Mouse (Mus musculus): ENCODE results near the gene Ap5m1. TPM values are rescaled to one million over a fixed set of nuclear protein-coding genes. Genes with fewer than 3 reads are reported as not detected.

Gene Ap5m1
- polyA plus RNA-seq, 1 experiment = 21.2 TPM

DNA sequence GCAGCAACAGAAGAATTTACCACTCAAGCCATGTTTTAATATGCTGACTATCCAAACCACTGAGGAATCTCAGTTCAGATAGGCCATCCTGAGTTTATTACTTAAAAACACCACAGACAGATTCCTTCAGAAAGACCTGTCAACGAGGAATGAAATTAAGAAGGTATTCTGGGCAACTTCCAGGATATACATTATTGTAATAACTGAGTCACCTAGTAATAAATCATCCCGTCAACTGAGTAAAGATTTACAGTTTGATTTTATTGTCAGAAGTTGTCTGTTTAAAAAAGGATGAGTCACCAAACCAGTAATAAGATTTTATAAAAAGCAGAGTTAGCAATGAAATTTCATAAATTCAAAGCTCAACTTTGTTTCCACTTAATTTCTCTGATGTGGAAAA, 2.1 kb upstream of the Ap5m1 start:
- TF ChIP-seq POLR2A (IDR thresholded peaks at IDR 0.05; ENCODE audit: low read depth, low read length) (no peak), CTCF (conservative IDR thresholded peaks at IDR 0.05; ENCODE audit: insufficient read depth, insufficient read length, low read depth, low read length) (no peak)
- Histone ChIP-seq H3K36me3 (ENCODE audit: control insufficient read depth, insufficient read depth, low read length) (no peaks in the 10 kb centered on the region), H3K27ac (ENCODE audit: insufficient read depth, low read depth, low read length) (no peak overlapping the region), H3K27me3 (replicated peaks; ENCODE audit: control insufficient read depth, insufficient read depth, low read length) (no peaks in the 10 kb centered on the region), H3K4me3 (ENCODE audit: insufficient read depth, low read depth, low read length) (no peak overlapping the region), H3K4me1 (ENCODE audit: control insufficient read depth, insufficient read depth, low read length) (no peaks in the 10 kb centered on the region; the same call in 1 of the 2 replicates)
- WGBS = 64% methylated on average over 2 of the region's 2 CpGs
- no peak for DNase-seq

DNA sequence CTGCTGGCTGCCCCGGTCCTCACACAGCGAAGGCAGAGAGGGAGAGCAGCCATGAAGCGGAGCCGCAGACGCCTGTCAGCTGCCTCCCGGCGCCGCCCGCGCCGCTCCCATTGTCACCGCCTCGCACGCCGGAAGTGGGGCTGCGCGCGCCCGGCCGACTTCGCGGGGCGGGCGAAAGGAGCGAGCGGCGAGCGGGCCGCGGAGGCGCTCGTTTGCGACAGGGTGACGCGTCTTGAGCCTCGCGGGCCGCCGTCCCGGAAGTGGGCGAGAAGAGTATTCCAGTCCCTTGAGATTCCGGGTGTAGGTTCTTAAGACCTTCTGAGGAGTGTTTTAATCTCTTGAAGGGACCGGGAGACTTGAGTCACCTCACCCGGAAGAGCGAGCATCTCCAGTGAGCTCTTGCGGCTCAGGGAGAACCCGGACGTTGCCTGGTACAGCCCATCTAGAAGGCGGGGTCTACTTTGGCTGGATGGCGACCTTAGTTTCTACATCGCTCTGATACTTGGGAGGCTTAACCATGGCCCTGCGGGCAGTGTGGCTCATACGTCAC, 452 bp downstream of the Ap5m1 start, which contains the start of gene Exoc5:
Gene Exoc5 (minus strand): TSS at position 380 of the 550 bp plus-strand sequence.
- peak; percentile 98 for DNase-seq
- H3K4me1 ChIP-seq (ENCODE audit: control insufficient read depth, insufficient read depth, low read length) = no peaks in the 10 kb centered on the region; the same call in 1 of the 2 replicates
- WGBS = under 1% methylated on average over 53 of the region's 53 CpGs
- no peaks in the 10 kb centered on the region for H3K36me3 ChIP-seq (ENCODE audit: control insufficient read depth, insufficient read depth, low read length)
- no peaks in the 10 kb centered on the region for H3K27me3 ChIP-seq (replicated peaks; ENCODE audit: control insufficient read depth, insufficient read depth, low read length)
- peak within 1 kb of the TSS; percentile 94 for H3K27ac ChIP-seq (ENCODE audit: insufficient read depth, low read depth, low read length)
- TF ChIP-seq POLR2A (IDR thresholded peaks at IDR 0.05; ENCODE audit: low read depth, low read length) = peak; percentile 48
- TF ChIP-seq CTCF (conservative IDR thresholded peaks at IDR 0.05; ENCODE audit: insufficient read depth, insufficient read length, low read depth, low read length) = no peak
- H3K4me3 ChIP-seq (ENCODE audit: insufficient read depth, low read depth, low read length) = peak within 1 kb of the TSS; percentile 86

DNA sequence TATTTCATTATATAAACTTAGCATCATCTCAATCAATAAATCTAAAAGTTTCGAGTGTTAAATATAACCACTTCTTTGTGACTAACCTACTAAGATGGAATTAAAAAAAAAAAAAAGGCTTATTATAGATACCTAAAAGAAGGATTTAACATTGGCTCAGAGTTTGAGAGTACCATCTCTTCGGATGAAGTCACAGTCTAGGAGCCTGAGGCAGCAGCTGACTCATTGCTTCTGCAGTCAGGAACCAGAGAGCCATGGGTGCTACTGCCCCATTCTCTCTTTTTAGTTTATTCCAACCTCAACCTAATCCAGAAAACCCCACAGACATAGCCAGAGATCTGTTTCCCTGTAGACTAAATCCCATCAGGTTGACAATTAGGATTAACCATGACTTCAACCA, 6.9 kb downstream of the Ap5m1 start:
- no peaks in the 10 kb centered on the region for H3K27me3 ChIP-seq (replicated peaks; ENCODE audit: control insufficient read depth, insufficient read depth, low read length)
- no peak for DNase-seq
- WGBS = 92% methylated on average over 2 of the region's 2 CpGs
- TF ChIP-seq CTCF (conservative IDR thresholded peaks at IDR 0.05; ENCODE audit: insufficient read depth, insufficient read length, low read depth, low read length) (no peak), POLR2A (IDR thresholded peaks at IDR 0.05; ENCODE audit: low read depth, low read length) (no peak)
- no peaks in the 10 kb centered on the region; the same call in 1 of the 2 replicates for H3K4me1 ChIP-seq (ENCODE audit: control insufficient read depth, insufficient read depth, low read length)
- H3K27ac ChIP-seq (ENCODE audit: insufficient read depth, low read depth, low read length) = no peak overlapping the region
- no peak overlapping the region for H3K4me3 ChIP-seq (ENCODE audit: insufficient read depth, low read depth, low read length)
- H3K36me3 ChIP-seq (ENCODE audit: control insufficient read depth, insufficient read depth, low read length) = peaks cover 2% of the 10 kb centered on the region; the same call in 1 of the 2 replicates

DNA sequence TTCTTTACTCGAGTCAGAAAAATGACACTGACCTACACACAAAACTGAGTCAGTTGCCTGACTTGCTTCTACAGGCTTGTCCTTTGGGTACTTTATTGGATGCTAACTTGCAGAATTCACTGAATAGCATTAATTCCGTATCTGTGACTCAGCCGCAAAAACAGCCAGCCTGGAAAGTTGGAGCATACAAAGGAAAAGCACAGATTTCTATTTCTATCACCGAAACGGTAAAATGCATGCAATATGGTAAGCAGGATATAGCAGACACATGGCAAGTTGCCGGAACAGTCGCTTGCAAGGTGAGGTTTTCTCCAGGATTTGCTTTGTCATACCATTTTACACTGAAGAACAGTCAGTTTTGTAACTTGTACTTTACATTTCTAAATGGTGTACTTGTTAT, 8.0 kb downstream of the Ap5m1 start:
- no peaks in the 10 kb centered on the region for H3K27me3 ChIP-seq (replicated peaks; ENCODE audit: control insufficient read depth, insufficient read depth, low read length)
- H3K4me3 ChIP-seq (ENCODE audit: insufficient read depth, low read depth, low read length) = no peak overlapping the region
- DNase-seq = no peak
- WGBS = 96% methylated on average over 7 of the region's 7 CpGs
- TF ChIP-seq POLR2A (IDR thresholded peaks at IDR 0.05; ENCODE audit: low read depth, low read length) (no peak), CTCF (conservative IDR thresholded peaks at IDR 0.05; ENCODE audit: insufficient read depth, insufficient read length, low read depth, low read length) (no peak)
- peaks cover 2% of the 10 kb centered on the region; the same call in 1 of the 2 replicates for H3K36me3 ChIP-seq (ENCODE audit: control insufficient read depth, insufficient read depth, low read length)
- H3K4me1 ChIP-seq (ENCODE audit: control insufficient read depth, insufficient read depth, low read length) = no peaks in the 10 kb centered on the region; the same call in 1 of the 2 replicates
- H3K27ac ChIP-seq (ENCODE audit: insufficient read depth, low read depth, low read length) = no peak overlapping the region

DNA sequence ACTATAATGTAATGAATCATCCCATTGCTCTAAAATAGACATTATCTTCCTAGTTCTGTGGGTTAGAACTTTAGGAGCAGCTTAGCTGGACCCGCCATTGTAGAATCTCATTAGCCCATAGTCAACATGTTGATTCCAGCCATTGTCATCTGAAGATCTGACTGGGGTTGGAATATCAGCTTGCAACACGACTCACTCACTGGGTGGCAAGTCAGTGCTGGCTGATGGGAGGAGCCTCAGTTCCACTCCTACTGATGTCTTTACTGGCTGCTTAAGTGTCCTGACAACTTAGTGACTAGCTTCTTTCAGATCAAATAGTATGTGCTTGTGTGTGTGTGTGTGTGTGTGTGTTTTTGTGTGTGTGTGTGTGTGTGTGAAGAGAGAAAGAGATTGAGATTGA, 8.5 kb downstream of the Ap5m1 start:
- Histone ChIP-seq H3K27ac (ENCODE audit: insufficient read depth, low read depth, low read length) (no peak overlapping the region), H3K36me3 (ENCODE audit: control insufficient read depth, insufficient read depth, low read length) (peaks cover 2% of the 10 kb centered on the region; the same call in 1 of the 2 replicates), H3K4me1 (ENCODE audit: control insufficient read depth, insufficient read depth, low read length) (no peaks in the 10 kb centered on the region; the same call in 1 of the 2 replicates), H3K27me3 (replicated peaks; ENCODE audit: control insufficient read depth, insufficient read depth, low read length) (no peaks in the 10 kb centered on the region), H3K4me3 (ENCODE audit: insufficient read depth, low read depth, low read length) (no peak overlapping the region)
- no peak for DNase-seq
- 69% methylated on average over 2 of the region's 2 CpGs for WGBS
- TF ChIP-seq CTCF (conservative IDR thresholded peaks at IDR 0.05; ENCODE audit: insufficient read depth, insufficient read length, low read depth, low read length) = no peak
- TF ChIP-seq POLR2A (IDR thresholded peaks at IDR 0.05; ENCODE audit: low read depth, low read length) = no peak

DNA sequence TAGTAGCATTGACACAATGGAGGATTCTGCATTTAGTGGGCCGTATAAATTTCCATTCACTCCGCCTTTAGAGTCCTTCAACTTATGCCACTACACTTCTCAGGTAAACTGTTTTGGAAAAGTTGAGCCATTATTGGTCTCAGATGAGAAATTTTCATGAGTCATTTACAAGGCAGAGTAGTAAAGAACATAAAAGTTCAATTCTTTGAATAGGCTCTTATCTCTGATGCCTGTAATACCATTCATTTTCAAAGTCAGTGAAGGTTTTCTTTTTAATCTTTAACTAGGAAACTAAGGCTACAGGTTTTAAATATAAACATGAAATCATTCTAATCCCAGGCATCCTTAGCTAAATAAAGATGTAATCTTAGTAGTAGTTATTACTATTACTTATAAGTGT, 12.9 kb downstream of the Ap5m1 start:
- 0 out of 2 replicates have a peak, but pooled peaks cover 2% of the 10 kb centered on the region for H3K36me3 ChIP-seq (ENCODE audit: control insufficient read depth, insufficient read depth, low read length)
- no peak for TF ChIP-seq CTCF (conservative IDR thresholded peaks at IDR 0.05; ENCODE audit: insufficient read depth, insufficient read length, low read depth, low read length)
- TF ChIP-seq POLR2A (IDR thresholded peaks at IDR 0.05; ENCODE audit: low read depth, low read length) = no peak
- H3K27me3 ChIP-seq (replicated peaks; ENCODE audit: control insufficient read depth, insufficient read depth, low read length) = no peaks in the 10 kb centered on the region
- WGBS = 86% methylated on average over 2 of the region's 2 CpGs
- no peak overlapping the region for H3K4me3 ChIP-seq (ENCODE audit: insufficient read depth, low read depth, low read length)
- DNase-seq = no peak
- H3K4me1 ChIP-seq (ENCODE audit: control insufficient read depth, insufficient read depth, low read length) = no peaks in the 10 kb centered on the region; the same call in 1 of the 2 replicates
- H3K27ac ChIP-seq (ENCODE audit: insufficient read depth, low read depth, low read length) = no peak overlapping the region

DNA sequence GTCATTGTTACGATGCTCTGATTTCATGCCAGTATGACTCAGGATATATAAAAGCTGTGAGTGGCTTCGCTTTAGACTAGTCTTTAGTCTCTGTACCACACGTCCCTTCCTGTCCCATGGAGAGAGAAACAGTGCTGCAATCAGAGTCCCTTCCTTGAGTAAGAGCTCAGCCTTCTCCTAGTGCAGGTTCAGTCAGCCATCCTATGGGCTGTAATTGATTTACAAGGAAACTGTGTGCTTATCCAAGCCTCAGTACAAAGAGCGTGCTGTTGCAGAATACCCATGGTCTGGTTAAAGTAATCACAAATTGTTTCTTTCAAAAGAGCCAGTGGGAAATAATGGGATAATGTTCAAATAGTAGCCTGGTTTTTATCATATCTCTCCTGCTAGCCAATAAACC, 20.6 kb downstream of the Ap5m1 start:
- Histone ChIP-seq H3K4me1 (ENCODE audit: control insufficient read depth, insufficient read depth, low read length) (peaks cover 10% of the 10 kb centered on the region), H3K27ac (ENCODE audit: insufficient read depth, low read depth, low read length) (peak overlapping the region; percentile 38; the same call in 1 of the 2 replicates), H3K4me3 (ENCODE audit: insufficient read depth, low read depth, low read length) (no peak overlapping the region), H3K36me3 (ENCODE audit: control insufficient read depth, insufficient read depth, low read length) (peaks cover 2% of the 10 kb centered on the region), H3K27me3 (replicated peaks; ENCODE audit: control insufficient read depth, insufficient read depth, low read length) (no peaks in the 10 kb centered on the region)
- TF ChIP-seq CTCF (conservative IDR thresholded peaks at IDR 0.05; ENCODE audit: insufficient read depth, insufficient read length, low read depth, low read length) (no peak), POLR2A (IDR thresholded peaks at IDR 0.05; ENCODE audit: low read depth, low read length) (no peak)
- peak; percentile 84 for DNase-seq
- WGBS = 52% methylated on average over 4 of the region's 4 CpGs

All from kidney, adult 2 months (tissue).